Mouse (Mus musculus) midbrain, embryonic 13.5 days (tissue): Measurements from ENCODE around the gene Gm11096. TPM values are rescaled to one million over a fixed set of nuclear protein-coding genes. Genes with fewer than 3 reads are reported as not detected.

ENCODE experiments used
- ATAC-seq: fragments of 200-750 bp; cut with Nextera tagmentation; 2 replicates; pipeline ENCODE4 v1.8.0; 2017; ENCODE audit warnings: mild to moderate bottlenecking, moderate TSS enrichment, moderate library complexity
- H3K27ac ChIP-seq: fragments of 300-500 bp; sonication (generic); 2 replicates; pipeline ENCODE4 v1.5.1; 2015; ENCODE audit warnings: inconsistent platforms, mild to moderate bottlenecking, moderate library complexity
- H3K27me3 ChIP-seq: fragments of 300-500 bp; sonication (generic); 2 replicates; pipeline ENCODE4 v1.6.1; 2015; ENCODE audit warnings: mild to moderate bottlenecking, inconsistent platforms
- H3K36me3 ChIP-seq: fragments of 300-500 bp; sonication (generic); 2 replicates; pipeline ENCODE4 v1.6.1; 2015; ENCODE audit warnings: mild to moderate bottlenecking, inconsistent platforms
- H3K4me1 ChIP-seq: fragments of 300-500 bp; sonication (generic); replicated peaks from 2 replicates; pipeline ENCODE4 v1.6.1; 2015; ENCODE audit warnings: inconsistent platforms
- H3K4me2 ChIP-seq: fragments of 300-500 bp; sonication (generic); replicated peaks from 2 replicates; pipeline ENCODE4 v1.6.1; 2015; ENCODE audit warnings: moderate library complexity, mild to moderate bottlenecking, inconsistent platforms
- H3K4me3 ChIP-seq: fragments of 300-500 bp; sonication (generic); replicated peaks from 2 replicates; pipeline ENCODE4 v1.5.1; 2015; ENCODE audit warnings: mild to moderate bottlenecking, inconsistent platforms
- H3K9ac ChIP-seq: fragments of 300-500 bp; sonication (generic); replicated peaks from 2 replicates; pipeline ENCODE4 v1.6.1; 2015; ENCODE audit warnings: mild to moderate bottlenecking, inconsistent platforms
- H3K9me3 ChIP-seq: fragments of 300-500 bp; sonication (generic); 2 replicates; pipeline ENCODE4 v1.6.1; 2016; ENCODE audit warnings: mild to moderate bottlenecking, inconsistent platforms
- WGBS: fragments of 180-500 bp; shearing (Covaris S2); methylation state at CpG from one replicate; pipeline ENCODE4 v1.1.7; 2015; 5-methylcytosine and 5-hydroxymethylcytosine counted together
- polyA plus RNA-seq: library from polyadenylated mRNA; unstranded; fragments of >200 nt; fragmentation: Nextera tagmentation; extraction: Ambion mirVana; gene quantifications from 2 replicates; pipeline ENCODE4 v1.2.1, GENCODE M21; 2015

Gene Gm11096
- polyA plus RNA-seq, 1 experiment from 2014 or later = not detected

DNA sequence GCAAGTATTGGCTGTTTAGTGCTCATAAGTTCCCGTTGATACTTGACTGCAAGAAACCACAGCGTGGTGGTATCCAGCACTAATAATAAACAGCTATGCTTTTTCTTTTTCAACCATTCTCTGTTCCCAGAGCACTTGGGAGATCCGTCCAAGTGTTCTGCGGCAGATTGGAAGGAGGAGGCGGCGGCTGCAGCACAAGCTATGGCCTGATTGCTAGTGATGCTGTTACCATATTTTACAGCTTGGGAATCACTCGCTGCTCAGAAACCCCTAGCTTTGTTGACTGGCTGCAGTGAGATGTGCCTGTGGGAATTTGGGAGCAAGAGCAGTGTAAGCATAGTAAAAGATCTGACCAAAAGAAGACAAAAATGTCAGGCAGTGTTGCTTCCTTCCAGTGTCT is 14.3 kb upstream of the Gm11096 start:
- 86% methylated on average over 7 of the region's 7 CpGs for WGBS
- no peak overlapping the region for H3K9ac ChIP-seq
- ATAC-seq = no peak
- no peak overlapping the region for H3K27ac ChIP-seq
- 0 out of 2 replicates have a peak, but pooled peaks cover 6% of the 10 kb centered on the region for H3K4me1 ChIP-seq
- no peak overlapping the region for H3K4me2 ChIP-seq
- H3K27me3 ChIP-seq = no peaks in the 10 kb centered on the region
- H3K9me3 ChIP-seq = no peaks in the 10 kb centered on the region
- H3K36me3 ChIP-seq = 0 out of 2 replicates have a peak, but pooled peaks cover under 1% of the 10 kb centered on the region
- no peak overlapping the region for H3K4me3 ChIP-seq

DNA sequence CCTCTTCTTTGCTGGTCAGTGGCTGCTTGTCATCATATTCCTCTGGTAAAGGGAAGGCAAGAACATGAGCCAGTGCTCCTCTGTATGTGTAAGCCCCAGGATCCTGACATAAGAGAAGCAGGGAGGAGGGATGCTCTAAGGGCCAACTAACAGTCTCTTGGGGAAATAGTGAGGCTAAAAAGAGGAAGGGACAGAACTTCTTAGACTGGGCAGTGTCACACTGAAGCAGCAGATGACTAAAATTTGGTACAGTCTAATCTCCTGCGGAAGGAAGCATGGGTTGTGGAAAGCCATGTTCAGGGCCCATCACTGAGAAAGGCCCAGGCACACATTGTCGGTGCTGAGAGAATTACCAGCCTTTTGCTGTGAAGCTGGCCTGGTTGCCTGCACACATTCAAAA is 8.8 kb upstream of the Gm11096 start:
- no peak overlapping the region for H3K27ac ChIP-seq
- WGBS = 83% methylated on average over 2 of the region's 2 CpGs
- no peaks in the 10 kb centered on the region for H3K9me3 ChIP-seq
- H3K9ac ChIP-seq = no peak overlapping the region
- ATAC-seq = no peak
- no peaks in the 10 kb centered on the region for H3K27me3 ChIP-seq
- H3K4me2 ChIP-seq = no peak overlapping the region
- no peak overlapping the region for H3K4me3 ChIP-seq
- H3K36me3 ChIP-seq = 0 out of 2 replicates have a peak, but pooled peaks cover 5% of the 10 kb centered on the region
- H3K4me1 ChIP-seq = 0 out of 2 replicates have a peak, but pooled peaks cover 7% of the 10 kb centered on the region

DNA sequence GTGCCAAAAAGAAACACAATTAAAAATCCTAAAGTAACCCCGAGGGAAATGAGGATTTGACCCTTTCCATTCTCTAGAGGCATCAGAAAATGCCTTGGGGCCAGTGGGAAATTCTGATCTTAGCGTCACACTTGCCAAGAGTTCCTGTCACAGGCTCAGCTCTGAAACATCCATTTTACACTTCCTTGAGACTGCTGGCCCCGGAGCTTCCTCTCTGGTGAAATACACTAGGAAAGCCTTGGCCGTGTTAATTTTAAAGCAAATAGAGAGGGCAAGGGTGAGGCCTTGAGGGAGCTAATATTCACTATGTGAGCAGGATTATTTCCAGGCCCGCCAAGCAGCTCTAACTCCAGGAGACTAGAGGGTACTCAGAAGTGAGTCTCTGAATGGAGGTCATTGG is 8.4 kb upstream of the Gm11096 start:
- H3K27me3 ChIP-seq = no peaks in the 10 kb centered on the region
- no peak for ATAC-seq
- whole genome bisulfite sequencing = 48% methylated on average over 5 of the region's 5 CpGs
- H3K9ac ChIP-seq = no peak overlapping the region
- H3K4me1 ChIP-seq = 0 out of 2 replicates have a peak, but pooled peaks cover 7% of the 10 kb centered on the region
- H3K4me2 ChIP-seq = no peak overlapping the region
- H3K36me3 ChIP-seq = 0 out of 2 replicates have a peak, but pooled peaks cover 5% of the 10 kb centered on the region
- no peak overlapping the region for H3K4me3 ChIP-seq
- H3K27ac ChIP-seq = no peak overlapping the region
- H3K9me3 ChIP-seq = no peaks in the 10 kb centered on the region

DNA sequence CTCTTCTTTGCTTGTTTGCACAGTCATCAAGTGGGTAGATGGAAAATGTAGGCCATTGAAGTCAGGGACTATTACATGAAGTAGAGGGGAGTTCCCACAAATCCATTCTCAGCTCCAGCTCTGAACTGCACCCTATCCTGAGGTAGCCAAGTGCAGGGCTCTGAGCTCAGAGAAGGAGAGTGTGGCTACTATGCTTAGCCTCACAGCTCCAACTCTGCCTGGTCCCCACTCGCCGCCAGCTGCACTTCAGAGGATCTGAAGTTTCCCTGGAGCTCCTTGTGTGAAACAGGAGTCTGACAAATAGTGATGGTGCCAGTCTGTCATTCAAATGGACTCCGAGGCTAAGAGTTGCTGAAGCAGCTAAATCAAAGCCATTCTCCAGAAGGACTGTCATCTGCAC is 13.7 kb downstream of the Gm11096 start:
- no peaks in the 10 kb centered on the region for H3K9me3 ChIP-seq
- peaks cover 3% of the 10 kb centered on the region; the same call in 1 of the 2 replicates for H3K4me1 ChIP-seq
- no peaks in the 10 kb centered on the region for H3K36me3 ChIP-seq
- no peaks in the 10 kb centered on the region for H3K27me3 ChIP-seq
- ATAC-seq = no peak
- H3K4me2 ChIP-seq = no peak overlapping the region
- no peak overlapping the region for H3K9ac ChIP-seq
- 49% methylated on average over 3 of the region's 3 CpGs for WGBS
- no peak overlapping the region; the same call in 1 of the 2 replicates for H3K27ac ChIP-seq
- H3K4me3 ChIP-seq = no peak overlapping the region

DNA sequence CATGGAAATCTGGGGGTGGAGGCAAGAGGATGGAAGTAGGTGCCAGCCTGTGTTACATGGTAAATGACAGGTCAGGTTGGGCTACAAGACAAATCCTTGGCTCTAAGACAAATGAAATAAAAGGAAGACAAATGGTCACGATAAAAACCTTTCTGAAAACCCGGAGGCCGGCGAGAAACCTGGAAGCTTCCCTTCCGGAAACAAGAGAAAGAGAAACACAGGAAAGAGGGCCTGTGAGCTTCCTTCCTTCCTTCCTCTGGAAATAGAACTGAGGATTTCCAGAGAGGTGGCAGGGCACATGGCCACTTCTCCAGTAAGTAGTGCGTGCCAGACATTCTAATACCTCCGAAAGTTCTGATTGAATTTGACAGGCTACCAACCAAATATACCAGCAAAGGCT is 14.4 kb downstream of the Gm11096 start:
- no peaks in the 10 kb centered on the region for H3K27me3 ChIP-seq
- H3K9me3 ChIP-seq = no peaks in the 10 kb centered on the region
- H3K4me2 ChIP-seq = no peak overlapping the region
- no peak overlapping the region for H3K9ac ChIP-seq
- no peak overlapping the region for H3K27ac ChIP-seq
- WGBS = 90% methylated on average over 7 of the region's 7 CpGs
- no peaks in the 10 kb centered on the region for H3K36me3 ChIP-seq
- ATAC-seq = no peak
- no peak overlapping the region for H3K4me3 ChIP-seq
- peaks cover 3% of the 10 kb centered on the region; the same call in 1 of the 2 replicates for H3K4me1 ChIP-seq

DNA sequence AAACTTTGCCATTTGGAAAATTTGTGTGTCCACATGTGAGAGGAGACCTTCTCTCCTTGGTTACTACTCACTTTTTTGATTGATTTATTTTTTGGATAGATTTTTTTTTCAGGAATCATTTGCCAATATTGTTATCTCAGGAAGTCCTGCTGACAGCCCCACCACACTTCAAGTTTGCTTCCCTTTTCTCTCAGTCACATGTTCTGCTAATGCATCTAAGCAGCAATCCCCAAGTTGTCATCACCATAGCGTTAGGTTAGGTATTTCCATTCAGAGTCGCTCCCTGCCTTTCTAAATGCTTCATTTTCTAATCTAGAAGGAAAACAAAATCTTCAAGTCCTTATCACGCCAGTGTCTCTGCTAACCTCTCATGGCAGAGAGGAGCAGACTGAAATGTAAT is 17.8 kb downstream of the Gm11096 start:
- Histone ChIP-seq H3K4me2 (no peak overlapping the region), H3K4me1 (peaks cover under 1% of the 10 kb centered on the region; the same call in 1 of the 2 replicates), H3K36me3 (no peaks in the 10 kb centered on the region), H3K9ac (no peak overlapping the region), H3K27me3 (no peaks in the 10 kb centered on the region), H3K9me3 (no peaks in the 10 kb centered on the region), H3K4me3 (no peak overlapping the region), H3K27ac (no peak overlapping the region)
- ATAC-seq = no peak
- WGBS = 77% methylated on average over 3 of the region's 3 CpGs

DNA sequence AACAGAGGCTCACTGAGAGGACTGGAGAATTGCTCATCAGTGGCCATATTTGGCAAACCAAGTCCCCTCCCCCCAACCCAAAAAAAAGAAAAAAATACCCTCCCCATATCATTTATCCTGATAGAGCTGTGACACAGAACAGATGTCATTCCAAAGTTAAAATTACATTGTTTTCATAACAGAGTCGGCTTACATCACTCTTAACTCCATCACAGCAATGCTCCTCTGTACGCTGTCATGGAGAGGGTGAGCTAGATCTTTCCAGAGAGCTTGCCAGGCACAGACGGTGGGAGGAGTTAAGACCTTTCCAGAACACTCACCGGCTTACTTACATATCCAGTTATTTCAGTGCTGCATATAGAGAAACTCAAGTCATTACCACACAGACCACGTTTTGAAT is 27.4 kb downstream of the Gm11096 start:
- no peak overlapping the region for H3K27ac ChIP-seq
- no peak for ATAC-seq
- no peaks in the 10 kb centered on the region for H3K9me3 ChIP-seq
- H3K4me2 ChIP-seq = no peak overlapping the region
- WGBS = 88% methylated on average over 5 of the region's 5 CpGs
- H3K36me3 ChIP-seq = no peaks in the 10 kb centered on the region
- no peaks in the 10 kb centered on the region for H3K4me1 ChIP-seq
- H3K27me3 ChIP-seq = no peaks in the 10 kb centered on the region
- H3K9ac ChIP-seq = no peak overlapping the region
- H3K4me3 ChIP-seq = no peak overlapping the region

DNA sequence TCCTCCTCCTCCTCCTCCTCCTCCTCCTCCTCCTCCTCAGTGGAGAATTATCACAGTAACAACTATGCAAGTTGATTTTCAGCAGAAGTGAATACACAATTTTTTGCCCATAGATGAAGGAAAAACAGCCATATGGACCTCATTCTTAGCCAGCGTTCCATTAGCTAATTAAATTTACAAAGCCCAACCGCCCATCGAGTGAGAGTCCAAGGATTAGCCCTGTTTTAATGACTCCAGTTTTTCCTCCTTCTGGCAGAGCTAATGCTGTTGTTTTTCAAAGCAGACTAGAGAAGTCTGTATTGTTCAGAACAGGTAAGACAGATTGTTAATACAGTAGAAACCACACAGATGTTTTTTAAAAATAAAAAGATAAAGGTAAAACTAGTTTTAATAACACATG is 31.8 kb downstream of the Gm11096 start:
- no peaks in the 10 kb centered on the region for H3K4me1 ChIP-seq
- no peak overlapping the region for H3K27ac ChIP-seq
- WGBS = 39% methylated on average over 3 of the region's 3 CpGs
- no peak for ATAC-seq
- H3K4me2 ChIP-seq = no peak overlapping the region
- no peaks in the 10 kb centered on the region for H3K36me3 ChIP-seq
- H3K4me3 ChIP-seq = no peak overlapping the region
- no peaks in the 10 kb centered on the region for H3K9me3 ChIP-seq
- H3K9ac ChIP-seq = no peak overlapping the region
- H3K27me3 ChIP-seq = no peaks in the 10 kb centered on the region

DNA sequence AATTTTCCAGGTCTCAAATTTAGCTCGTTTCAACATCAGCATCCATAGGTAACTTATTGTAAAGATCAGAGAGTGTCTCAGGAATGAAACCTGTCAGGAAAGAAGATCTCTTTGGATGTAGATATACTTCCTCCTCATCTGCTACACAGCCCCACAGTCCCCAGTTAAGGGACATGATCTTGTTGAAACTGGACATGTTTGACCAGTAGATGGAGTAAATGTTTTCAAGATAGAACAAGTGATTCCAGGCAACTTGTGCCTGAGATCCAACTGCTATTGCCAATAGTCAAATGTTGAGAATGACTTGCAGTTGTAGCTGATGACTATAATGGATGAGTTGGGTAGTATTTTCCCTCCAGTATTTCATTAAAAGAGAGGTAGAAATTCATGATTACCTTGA is 35.9 kb downstream of the Gm11096 start:
- H3K4me2 ChIP-seq = no peak overlapping the region
- H3K27me3 ChIP-seq = no peaks in the 10 kb centered on the region
- H3K9me3 ChIP-seq = no peaks in the 10 kb centered on the region
- no peaks in the 10 kb centered on the region for H3K36me3 ChIP-seq
- WGBS = 88% methylated on average over 1 of the region's 1 CpGs
- ATAC-seq = no peak
- no peak overlapping the region for H3K9ac ChIP-seq
- H3K4me1 ChIP-seq = peaks cover 20% of the 10 kb centered on the region
- H3K4me3 ChIP-seq = no peak overlapping the region
- H3K27ac ChIP-seq = no peak overlapping the region

DNA sequence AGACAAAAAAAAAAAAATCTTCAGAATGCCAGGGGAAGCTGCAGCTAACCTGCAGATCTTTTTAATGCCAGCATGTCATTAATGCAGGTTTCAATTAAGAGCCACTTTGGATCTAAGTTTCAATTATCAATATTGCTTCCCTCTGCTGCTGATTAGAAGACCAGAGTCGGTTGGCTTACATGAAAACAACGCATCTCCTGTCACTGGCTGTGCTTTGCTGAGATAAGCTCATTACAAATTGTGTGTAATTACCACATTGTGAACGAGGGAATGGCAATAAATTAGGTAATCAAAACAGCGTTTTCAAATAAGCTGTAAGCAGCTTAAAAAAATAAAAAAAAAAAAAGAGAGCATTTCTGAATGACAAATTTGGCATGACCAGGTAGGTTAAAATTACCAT is 38.2 kb downstream of the Gm11096 start:
- H3K27ac ChIP-seq = no peak overlapping the region
- H3K4me2 ChIP-seq = no peak overlapping the region
- peaks cover 20% of the 10 kb centered on the region for H3K4me1 ChIP-seq
- H3K9me3 ChIP-seq = no peaks in the 10 kb centered on the region
- no peaks in the 10 kb centered on the region for H3K27me3 ChIP-seq
- H3K9ac ChIP-seq = no peak overlapping the region
- WGBS = 36% methylated on average over 4 of the region's 4 CpGs
- ATAC-seq = peak; percentile 51
- H3K36me3 ChIP-seq = no peaks in the 10 kb centered on the region
- H3K4me3 ChIP-seq = no peak overlapping the region

DNA sequence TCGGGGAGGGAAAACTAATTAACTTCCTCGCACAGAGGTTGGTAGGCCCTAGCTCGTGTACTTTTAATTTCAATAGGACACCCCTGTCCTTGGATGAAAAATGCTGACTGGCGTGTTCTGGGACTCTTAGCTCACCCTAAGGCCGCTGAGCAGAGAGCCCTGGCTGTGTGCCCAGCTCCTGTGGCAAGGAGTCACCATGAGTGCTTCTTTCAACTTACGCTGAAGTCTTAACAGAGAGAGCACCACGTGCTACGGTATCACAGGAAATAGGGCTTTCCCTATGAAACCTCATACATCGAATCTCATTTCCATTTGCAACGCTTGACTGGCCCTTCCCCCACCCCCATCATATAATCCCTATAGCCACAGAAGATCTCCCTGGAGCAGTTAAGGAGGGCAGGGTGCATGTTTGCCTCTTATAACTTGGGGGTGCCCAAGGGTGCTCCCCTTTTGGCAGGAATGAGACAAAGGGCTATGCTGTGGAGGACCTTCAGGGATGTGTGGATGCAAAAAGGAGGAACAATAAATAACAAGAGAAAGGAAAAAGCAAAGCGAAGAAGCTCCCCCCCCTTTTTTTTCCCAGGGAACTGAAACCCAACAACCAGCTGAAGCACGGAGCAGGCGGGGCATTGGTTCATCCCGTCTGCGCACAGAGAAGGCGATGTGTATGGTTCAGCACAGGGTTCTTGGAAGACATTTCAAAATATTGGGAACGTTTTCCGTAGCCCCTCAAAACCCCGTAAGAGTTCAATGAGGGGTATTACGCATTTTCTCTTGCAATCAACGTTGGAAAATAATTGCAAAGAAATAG is 39.0 kb downstream of the Gm11096 start:
- Histone ChIP-seq H3K27ac (peak overlapping the region; percentile 49), H3K27me3 (no peaks in the 10 kb centered on the region), H3K9ac (no peak overlapping the region), H3K4me1 (peaks cover 20% of the 10 kb centered on the region), H3K4me2 (peak overlapping the region; percentile 16), H3K9me3 (no peaks in the 10 kb centered on the region), H3K36me3 (no peaks in the 10 kb centered on the region), H3K4me3 (no peak overlapping the region)
- peak; percentile 94 for ATAC-seq
- 54% methylated on average over 21 of the region's 21 CpGs for whole genome bisulfite sequencing

DNA sequence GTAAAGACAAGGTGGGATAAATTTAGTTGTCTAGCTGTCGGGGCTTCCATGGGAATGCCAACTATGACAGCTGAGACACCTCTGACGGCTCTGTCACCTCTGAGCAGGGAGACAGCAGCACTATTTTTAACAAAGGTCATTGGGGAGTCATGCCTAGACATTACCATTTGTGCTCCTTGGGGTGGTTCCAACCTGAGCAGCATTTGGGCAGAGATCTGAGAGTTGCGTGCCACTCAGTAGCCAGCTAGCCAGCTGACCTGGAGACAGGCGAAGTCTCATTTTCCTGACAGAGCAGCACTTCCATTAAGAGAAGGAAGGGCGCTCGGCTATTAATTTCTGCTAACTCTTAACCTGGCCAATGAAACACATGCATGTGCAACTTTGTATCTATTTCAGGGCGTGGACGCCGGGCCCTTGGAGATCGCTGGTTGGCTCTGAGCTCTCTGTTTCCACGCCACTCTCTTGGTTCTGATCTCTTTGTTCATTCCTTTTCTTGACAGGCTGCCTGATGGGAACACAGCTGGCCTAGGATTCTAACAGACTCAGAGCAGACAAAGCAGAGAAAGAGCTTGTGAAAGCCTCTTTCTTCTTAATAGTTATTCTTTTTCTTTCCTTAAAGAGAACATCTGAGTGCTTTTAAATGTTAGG is 40.4 kb downstream of the Gm11096 start:
- H3K4me2 ChIP-seq = no peak overlapping the region
- 0 out of 2 replicates have a peak overlapping the region, but pooled peaks have one; percentile 9 for H3K27ac ChIP-seq
- no peaks in the 10 kb centered on the region for H3K9me3 ChIP-seq
- no peak overlapping the region for H3K4me3 ChIP-seq
- H3K27me3 ChIP-seq = no peaks in the 10 kb centered on the region
- H3K36me3 ChIP-seq = no peaks in the 10 kb centered on the region
- WGBS = 56% methylated on average over 11 of the region's 11 CpGs
- H3K4me1 ChIP-seq = peaks cover 20% of the 10 kb centered on the region
- no peak overlapping the region for H3K9ac ChIP-seq
- ATAC-seq = 0 out of 2 replicates have a peak, but pooled peaks have one; percentile 37
